Mouse (Mus musculus) small intestine, adult 2 months (tissue): Measurements from ENCODE around the gene Zfp423.

Source experiments
- CTCF ChIP-seq: fragments of 200-500 bp; IDR thresholded peaks from 2 replicates; pipeline ENCODE4 v1.5.1; 2012; ENCODE audit warnings: low read depth, mild to moderate bottlenecking, control low read depth, inconsistent platforms, low read length, moderate library complexity, mixed read lengths; ENCODE audit not compliant: insufficient replicate concordance, insufficient read length; ENCODE audit errors: extremely low read depth
- POLR2A ChIP-seq: fragments of 200-500 bp; IDR thresholded peaks from 2 replicates; pipeline ENCODE4 v1.6.1; 2012; ENCODE audit warnings: low read depth, mild to moderate bottlenecking, control low read depth, inconsistent platforms, low read length, moderate library complexity

GRCm38 (mm10) chr8:87693741-87694140 is 265.7 kb downstream of the Zfp423 start:
- no peak for TF ChIP-seq CTCF
- no peak for TF ChIP-seq POLR2A
